Mouse (Mus musculus): ENCODE data around the gene Snx5. TPM values are rescaled to one million over a fixed set of nuclear protein-coding genes. Genes with fewer than 3 reads are reported as not detected.
A peak's percentile ranks its signal among the peaks of the same experiment; 100 is the strongest.

Snx5 gene
- polyA plus RNA-seq, 1 experiment from 2014 or later = 97.2 TPM

DNA sequence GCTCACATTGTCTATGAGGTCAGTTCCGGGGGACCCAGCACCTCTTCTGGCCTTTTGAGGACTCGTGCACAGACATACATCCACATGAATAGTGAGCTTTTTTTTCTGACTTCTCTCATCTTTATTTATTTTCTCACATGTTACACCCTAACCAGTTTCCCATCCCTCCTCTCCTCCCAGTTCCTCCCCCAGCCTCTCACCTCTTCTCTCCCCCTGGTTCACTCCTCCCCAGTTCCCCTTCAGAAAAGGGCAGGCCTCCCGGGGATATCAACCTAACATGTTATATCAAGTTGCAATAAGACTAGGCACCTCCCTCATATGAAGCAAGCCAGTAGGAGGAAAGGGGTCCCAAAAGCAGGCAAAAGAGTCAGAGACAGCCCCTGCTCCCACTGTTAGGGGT is 9.9 kb upstream of the Snx5 start:
- Histone ChIP-seq H3K4me1 (0 out of 2 replicates have a peak, but pooled peaks cover 3% of the 10 kb centered on the region), H3K27ac (replicated peaks) (no peak overlapping the region), H3K9ac (replicated peaks) (no peak overlapping the region), H3K4me3 (no peak overlapping the region), H3K9me3 (no peaks in the 10 kb centered on the region), H3K36me3 (peaks cover 23% of the 10 kb centered on the region), H3K4me2 (replicated peaks) (no peak overlapping the region), H3K27me3 (no peaks in the 10 kb centered on the region)
- no peak for ATAC-seq (ENCODE audit: low FRiP score, low read depth)
- 81% methylated on average over 3 of the region's 3 CpGs for WGBS

DNA sequence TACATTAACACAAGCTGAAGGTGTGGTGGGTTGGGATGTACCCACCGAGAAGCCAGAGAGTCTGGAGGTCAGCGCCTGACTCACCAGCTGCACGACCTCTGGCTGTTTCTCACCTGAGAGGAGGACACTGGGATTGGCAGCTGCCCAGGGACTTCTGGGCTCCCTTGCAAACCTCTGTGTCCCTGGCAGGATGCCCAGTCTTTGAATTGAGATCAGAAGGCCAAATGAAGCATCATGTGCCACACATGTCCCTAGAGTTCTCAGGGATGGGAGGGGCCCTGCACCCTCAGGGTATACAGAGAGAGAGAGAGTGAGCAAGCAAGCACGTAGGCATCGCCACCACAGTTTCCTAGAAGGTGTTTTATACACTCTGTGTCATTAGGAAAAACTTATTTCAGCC is 9.0 kb upstream of the Snx5 start:
- H3K27ac ChIP-seq (replicated peaks) = no peak overlapping the region
- H3K4me3 ChIP-seq = no peak overlapping the region
- 0 out of 2 replicates have a peak, but pooled peaks cover 3% of the 10 kb centered on the region for H3K4me1 ChIP-seq
- no peak overlapping the region for H3K4me2 ChIP-seq (replicated peaks)
- no peaks in the 10 kb centered on the region for H3K27me3 ChIP-seq
- no peak overlapping the region for H3K9ac ChIP-seq (replicated peaks)
- ATAC-seq (ENCODE audit: low FRiP score, low read depth) = no peak
- no peaks in the 10 kb centered on the region for H3K9me3 ChIP-seq
- H3K36me3 ChIP-seq = peaks cover 23% of the 10 kb centered on the region
- 92% methylated on average over 5 of the region's 5 CpGs for WGBS

DNA sequence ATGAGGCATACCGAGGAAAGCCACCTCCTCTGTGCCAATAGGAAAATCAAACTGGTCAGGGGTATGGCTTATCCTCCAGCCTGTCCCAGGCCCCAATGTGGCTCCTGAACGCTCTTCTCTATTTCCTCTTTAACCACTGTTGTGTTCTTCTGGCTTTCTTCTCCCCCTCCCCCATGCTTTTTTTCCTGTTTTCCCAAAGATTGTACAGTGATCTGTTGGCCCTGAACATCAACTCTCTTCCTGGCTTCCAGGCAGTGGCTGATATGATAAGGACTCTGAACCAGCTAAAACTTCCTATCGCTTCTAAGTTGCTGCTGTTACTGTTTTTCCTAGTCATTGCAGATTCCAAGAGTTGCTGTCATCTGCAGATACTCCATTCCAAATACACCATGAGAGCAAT is 6.2 kb upstream of the Snx5 start:
- Histone ChIP-seq H3K9me3 (no peaks in the 10 kb centered on the region), H3K9ac (replicated peaks) (no peak overlapping the region), H3K4me2 (replicated peaks) (no peak overlapping the region), H3K4me3 (no peak overlapping the region), H3K36me3 (peaks cover 23% of the 10 kb centered on the region), H3K27ac (replicated peaks) (no peak overlapping the region), H3K4me1 (no peaks in the 10 kb centered on the region), H3K27me3 (no peaks in the 10 kb centered on the region)
- no peak for ATAC-seq (ENCODE audit: low FRiP score, low read depth)
- 96% methylated on average over 3 of the region's 3 CpGs for WGBS

DNA sequence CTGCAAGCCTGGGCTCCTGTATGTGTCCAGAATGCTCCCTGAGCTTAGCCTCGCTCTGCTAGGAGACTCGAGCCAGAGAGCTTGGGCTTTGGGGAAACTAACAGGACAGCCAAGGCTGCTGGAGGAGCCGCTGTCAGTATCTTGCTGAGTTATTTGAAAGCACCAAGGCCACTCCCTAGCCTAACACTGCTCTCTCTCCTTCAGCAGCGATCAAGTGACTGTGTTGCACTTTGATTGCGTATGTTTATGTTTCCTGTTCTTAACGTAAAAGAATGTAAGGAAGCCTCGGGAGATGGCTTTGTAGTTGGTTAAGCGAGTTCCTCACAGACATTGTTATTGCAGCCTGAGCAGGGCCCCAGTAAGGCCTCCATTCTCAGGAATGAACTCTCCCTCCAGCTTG is 4.0 kb upstream of the Snx5 start:
- Histone ChIP-seq H3K36me3 (peaks cover 20% of the 10 kb centered on the region), H3K27ac (replicated peaks) (no peak overlapping the region), H3K4me2 (replicated peaks) (no peak overlapping the region), H3K4me3 (no peak overlapping the region), H3K27me3 (no peaks in the 10 kb centered on the region), H3K9me3 (no peaks in the 10 kb centered on the region), H3K9ac (replicated peaks) (no peak overlapping the region), H3K4me1 (peaks cover 4% of the 10 kb centered on the region; the same call in 1 of the 2 replicates)
- ATAC-seq (ENCODE audit: low FRiP score, low read depth) = no peak
- 81% methylated on average over 8 of the region's 8 CpGs for WGBS

DNA sequence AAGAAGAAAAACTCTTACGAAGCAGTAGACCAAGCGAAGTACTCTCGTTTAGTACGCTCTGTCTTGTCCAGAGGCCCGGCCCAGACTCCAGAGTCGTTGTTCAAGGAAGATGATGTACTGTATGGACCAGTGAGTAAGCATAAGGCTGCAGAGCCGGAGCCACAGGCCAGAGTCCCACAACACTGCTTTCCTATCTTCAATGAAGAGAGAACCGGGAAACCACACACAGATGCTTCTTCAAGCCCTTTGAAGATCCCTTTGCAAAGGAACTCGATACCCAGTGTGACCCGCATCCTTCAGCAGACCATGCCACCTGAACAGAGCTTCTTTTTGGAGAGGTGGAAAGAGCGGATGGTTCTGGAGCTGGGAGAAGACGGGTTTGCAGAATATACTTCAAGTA is 1.4 kb upstream of the Snx5 start:
- Histone ChIP-seq H3K9ac (replicated peaks) (no peak overlapping the region), H3K9me3 (no peaks in the 10 kb centered on the region), H3K4me2 (replicated peaks) (no peak overlapping the region), H3K27ac (replicated peaks) (no peak overlapping the region), H3K36me3 (peaks cover 8% of the 10 kb centered on the region; the same call in 1 of the 2 replicates), H3K4me1 (peaks cover 19% of the 10 kb centered on the region), H3K4me3 (no peak overlapping the region), H3K27me3 (no peaks in the 10 kb centered on the region)
- ATAC-seq (ENCODE audit: low FRiP score, low read depth) = no peak
- 92% methylated on average over 12 of the region's 12 CpGs for WGBS

DNA sequence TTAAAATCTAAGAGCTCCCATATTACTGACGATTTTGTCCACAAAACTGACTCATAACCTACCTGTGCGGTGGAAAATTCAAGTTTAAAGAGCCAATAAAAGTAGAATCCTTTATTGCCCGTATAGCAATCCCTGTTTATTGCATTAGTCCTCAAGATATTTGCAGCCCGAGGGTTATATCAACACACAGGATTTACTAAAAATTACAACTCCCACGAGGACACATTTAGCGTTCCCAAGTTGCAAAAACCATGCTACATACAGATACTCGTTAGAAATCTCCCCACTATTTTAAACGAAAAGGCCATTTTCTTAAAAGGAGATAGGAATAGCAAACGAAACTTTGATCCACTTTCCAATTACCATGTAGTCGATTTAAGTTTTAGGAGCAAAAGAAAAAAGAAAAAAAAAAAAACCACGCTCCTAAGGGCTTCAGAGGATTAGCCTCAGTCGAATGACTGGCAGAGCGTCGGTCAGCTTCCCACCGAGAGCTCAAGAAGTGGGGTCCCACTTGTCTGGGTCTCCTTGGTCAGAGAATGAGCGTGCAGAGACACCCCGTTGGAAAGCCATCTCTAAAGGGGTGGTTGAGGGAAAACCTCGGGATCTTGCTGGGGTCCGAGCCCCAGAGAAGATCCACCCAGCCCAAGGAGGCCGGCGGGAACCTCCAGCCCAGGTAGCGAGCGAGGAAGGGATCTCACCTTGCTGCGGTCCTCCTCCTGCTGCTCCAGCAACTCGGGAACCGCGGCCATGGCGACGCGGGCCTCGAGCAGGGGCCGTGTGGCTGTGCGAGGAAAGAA is 829 bp downstream of the Snx5 start:
- Histone ChIP-seq H3K27me3 (no peaks in the 10 kb centered on the region), H3K4me2 (replicated peaks) (peak overlapping the region; percentile 65), H3K4me3 (peak overlapping the region; percentile 89), H3K9me3 (no peaks in the 10 kb centered on the region), H3K4me1 (peaks cover 23% of the 10 kb centered on the region), H3K27ac (replicated peaks) (peak overlapping the region; percentile 89), H3K9ac (replicated peaks) (peak overlapping the region; percentile 93), H3K36me3 (no peaks in the 10 kb centered on the region)
- ATAC-seq (ENCODE audit: low FRiP score, low read depth) = no peak; the same call in 1 of the 2 replicates
- under 1% methylated on average over 24 of the region's 33 CpGs for WGBS

DNA sequence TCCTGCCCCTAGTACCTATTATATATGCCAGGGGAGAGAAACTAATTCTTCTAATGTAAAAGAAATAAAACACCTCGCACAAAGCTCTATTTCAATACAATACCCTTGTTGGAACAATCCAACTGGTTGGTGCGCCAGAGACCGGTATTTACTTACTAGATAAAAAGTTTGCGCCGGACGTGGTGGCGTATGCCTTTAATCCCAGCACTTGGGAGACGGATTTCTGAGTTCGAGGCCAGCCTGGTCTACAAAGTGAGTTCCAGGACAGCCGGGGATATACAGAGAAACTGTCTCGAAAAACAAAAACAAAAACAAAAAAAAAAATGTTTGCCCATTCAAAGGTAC is 1.4 kb downstream of the Snx5 start:
- no peak for ATAC-seq (ENCODE audit: low FRiP score, low read depth)
- Histone ChIP-seq H3K4me3 (peak overlapping the region; percentile 89), H3K9me3 (no peaks in the 10 kb centered on the region), H3K4me1 (peaks cover 23% of the 10 kb centered on the region), H3K36me3 (no peaks in the 10 kb centered on the region), H3K9ac (replicated peaks) (peak overlapping the region; percentile 93), H3K27me3 (no peaks in the 10 kb centered on the region), H3K27ac (replicated peaks) (no peak overlapping the region), H3K4me2 (replicated peaks) (peak overlapping the region; percentile 65)
- under 1% methylated on average over 11 of the region's 11 CpGs for WGBS

DNA sequence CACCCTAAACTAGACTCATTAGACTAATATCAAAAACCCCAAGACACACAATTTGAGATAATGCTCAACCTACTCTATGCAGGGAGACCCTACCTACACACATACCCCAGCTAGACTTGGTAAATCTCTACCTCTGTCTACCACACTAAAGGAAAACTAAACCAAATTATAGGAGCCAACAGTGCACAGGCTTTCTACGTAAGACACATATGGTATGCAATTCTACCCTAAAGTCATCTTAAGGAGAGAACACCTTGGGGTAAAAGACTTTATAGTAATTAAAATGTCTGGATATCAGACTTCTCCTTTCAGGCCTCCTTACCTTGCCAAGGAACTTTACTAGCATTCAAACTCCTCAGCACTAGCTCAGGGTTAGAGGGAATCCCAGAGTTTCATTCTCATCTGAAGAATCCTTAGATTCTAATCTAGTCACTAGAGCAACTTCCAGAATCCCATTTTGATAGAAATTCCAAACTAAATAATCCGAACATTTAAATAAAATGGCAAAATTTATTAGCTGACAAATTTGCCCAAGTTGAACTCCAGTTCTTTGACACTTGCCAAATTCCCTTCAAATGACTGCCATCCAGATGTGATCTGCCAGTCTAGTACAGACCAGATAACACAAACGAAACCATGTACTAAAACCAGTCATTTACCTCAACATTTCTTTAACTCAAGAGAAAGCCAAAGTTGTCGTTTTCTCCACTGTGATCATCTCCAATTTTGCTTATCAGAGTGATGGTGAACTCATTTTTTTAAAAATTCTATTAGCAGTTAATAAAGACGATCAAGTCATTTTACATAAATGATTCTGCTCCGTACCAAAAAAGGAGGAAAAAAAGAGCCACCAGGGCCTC is 2.0 kb downstream of the Snx5 start:
- H3K4me2 ChIP-seq (replicated peaks) = peak overlapping the region; percentile 65
- H3K27ac ChIP-seq (replicated peaks) = no peak overlapping the region
- no peaks in the 10 kb centered on the region for H3K36me3 ChIP-seq
- H3K4me3 ChIP-seq = peak overlapping the region; percentile 89
- H3K9ac ChIP-seq (replicated peaks) = peak overlapping the region; percentile 93
- no peaks in the 10 kb centered on the region for H3K27me3 ChIP-seq
- H3K9me3 ChIP-seq = no peaks in the 10 kb centered on the region
- no peak for ATAC-seq (ENCODE audit: low FRiP score, low read depth)
- WGBS = 6% methylated on average over 6 of the region's 6 CpGs
- peaks cover 23% of the 10 kb centered on the region for H3K4me1 ChIP-seq

DNA sequence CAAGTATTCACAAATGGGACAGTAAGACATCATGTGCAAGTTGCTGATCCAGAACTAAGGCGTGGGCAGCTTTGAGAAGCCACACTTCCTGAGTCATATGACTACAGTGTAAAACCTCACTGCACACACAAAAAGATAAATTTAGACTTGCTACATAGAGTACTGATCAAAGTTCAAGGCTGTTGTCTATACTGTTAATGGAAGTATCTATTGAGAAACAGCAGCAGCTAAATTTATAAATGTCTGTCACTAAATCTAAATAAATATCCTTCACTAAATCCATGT is 3.0 kb downstream of the Snx5 start:
- Histone ChIP-seq H3K4me1 (peaks cover 23% of the 10 kb centered on the region), H3K9ac (replicated peaks) (no peak overlapping the region), H3K27me3 (no peaks in the 10 kb centered on the region), H3K9me3 (no peaks in the 10 kb centered on the region), H3K4me2 (replicated peaks) (peak overlapping the region; percentile 65), H3K27ac (replicated peaks) (no peak overlapping the region), H3K4me3 (0 out of 2 replicates have a peak overlapping the region, but pooled peaks have one; percentile 10), H3K36me3 (no peaks in the 10 kb centered on the region)
- ATAC-seq (ENCODE audit: low FRiP score, low read depth) = no peak
- WGBS = 65% methylated on average over 1 of the region's 1 CpGs

DNA sequence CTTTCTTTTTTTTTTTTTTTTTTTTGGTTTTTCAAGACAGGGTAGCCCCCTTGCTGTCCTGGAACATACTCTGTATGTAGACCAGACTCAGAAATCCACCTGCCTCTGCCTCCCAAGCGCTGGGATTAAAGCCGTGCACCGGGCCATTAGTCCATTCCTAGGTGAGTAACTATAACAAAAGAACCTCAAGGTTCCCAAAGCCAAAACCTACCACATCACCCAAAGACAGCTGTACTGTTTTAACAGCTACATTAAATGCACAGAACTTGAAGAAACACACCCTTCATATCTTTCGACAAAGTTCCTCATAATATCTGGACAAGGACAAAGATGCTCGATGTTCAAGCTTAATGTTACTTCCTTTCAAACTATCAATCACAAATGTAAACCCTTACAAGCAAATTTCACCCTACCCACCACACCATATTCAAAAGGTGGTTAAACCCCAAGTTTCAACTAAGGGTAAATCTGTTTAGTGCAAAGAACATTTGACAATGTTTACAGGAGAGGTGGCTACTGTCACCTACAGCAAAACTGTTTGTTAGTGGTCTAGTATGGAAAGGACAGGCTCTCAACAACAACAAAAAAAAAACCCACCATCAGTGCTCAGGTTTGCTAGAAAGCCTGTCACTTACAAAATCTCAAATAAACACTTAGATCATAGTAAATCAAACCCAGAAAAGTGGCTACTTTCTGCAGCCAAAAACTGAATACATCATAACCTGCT is 3.5 kb downstream of the Snx5 start:
- Histone ChIP-seq H3K4me2 (replicated peaks) (peak overlapping the region; percentile 65), H3K36me3 (no peaks in the 10 kb centered on the region), H3K9ac (replicated peaks) (no peak overlapping the region), H3K9me3 (no peaks in the 10 kb centered on the region), H3K27me3 (no peaks in the 10 kb centered on the region), H3K4me3 (0 out of 2 replicates have a peak overlapping the region, but pooled peaks have one; percentile 10), H3K4me1 (peaks cover 23% of the 10 kb centered on the region), H3K27ac (replicated peaks) (no peak overlapping the region)
- WGBS = 53% methylated on average over 5 of the region's 5 CpGs
- ATAC-seq (ENCODE audit: low FRiP score, low read depth) = no peak

DNA sequence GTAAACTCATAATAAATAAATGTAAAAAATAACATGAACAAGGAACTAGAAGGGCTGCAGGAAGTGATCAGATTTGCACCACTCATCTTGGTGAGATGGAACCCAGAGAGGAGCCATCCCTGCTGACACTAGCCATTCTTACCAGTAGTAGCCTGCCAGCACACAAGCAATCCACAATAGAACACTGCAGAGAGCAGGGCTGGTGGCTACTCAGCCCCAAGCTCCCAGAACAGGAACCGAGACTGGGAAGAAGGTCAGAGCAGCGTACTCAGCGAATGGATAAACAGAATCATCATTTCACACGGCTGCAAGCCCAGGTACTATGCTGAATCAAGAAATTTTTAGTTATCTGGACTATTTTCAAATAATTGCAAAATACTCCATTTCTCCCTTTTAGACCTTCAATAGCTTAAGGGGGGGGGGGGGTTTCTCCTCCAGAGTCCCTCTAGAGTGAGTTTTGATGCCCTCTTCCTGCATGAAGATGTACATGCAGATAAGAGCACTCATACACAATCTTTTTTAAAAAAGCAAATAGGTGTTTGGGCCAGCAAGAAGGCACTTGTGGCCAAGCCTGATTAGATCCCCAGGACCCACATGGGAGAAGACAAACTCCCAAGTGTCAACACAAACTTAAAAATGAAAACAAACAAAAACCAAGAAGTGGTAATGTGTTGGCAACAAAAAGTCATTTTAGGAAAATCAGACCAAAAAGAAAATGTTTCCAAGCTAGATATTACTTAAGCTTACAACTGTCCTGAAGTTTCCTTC is 4.6 kb downstream of the Snx5 start:
- H3K36me3 ChIP-seq = peaks cover 6% of the 10 kb centered on the region
- peaks cover 21% of the 10 kb centered on the region for H3K4me1 ChIP-seq
- 45% methylated on average over 4 of the region's 4 CpGs for WGBS
- no peak overlapping the region for H3K27ac ChIP-seq (replicated peaks)
- no peak overlapping the region for H3K9ac ChIP-seq (replicated peaks)
- H3K4me3 ChIP-seq = no peak overlapping the region
- no peaks in the 10 kb centered on the region for H3K27me3 ChIP-seq
- no peak for ATAC-seq (ENCODE audit: low FRiP score, low read depth)
- no peaks in the 10 kb centered on the region for H3K9me3 ChIP-seq
- no peak overlapping the region for H3K4me2 ChIP-seq (replicated peaks)
